Mouse (Mus musculus) cortical plate, adult 2 months (tissue): ENCODE results near the gene Inpp5f. TPM values are rescaled to one million over a fixed set of nuclear protein-coding genes. Genes with fewer than 3 reads are reported as not detected.

Experiments
- H3K27ac ChIP-seq: fragments of 200-500 bp; 2 replicates; pipeline ENCODE4 v1.5.1; 2012; ENCODE audit warnings: low read length, control low read depth, inconsistent platforms; ENCODE audit not compliant: insufficient read depth
- H3K4me1 ChIP-seq: fragments of 200-500 bp; 2 replicates; pipeline ENCODE4 v1.6.1; 2011; ENCODE audit warnings: low read length; ENCODE audit not compliant: control insufficient read depth, insufficient read depth
- H3K4me3 ChIP-seq: fragments of 200-500 bp; 2 replicates; pipeline ENCODE4 v1.5.1; 2011; ENCODE audit warnings: mild to moderate bottlenecking, low read length, control low read depth; ENCODE audit not compliant: insufficient read depth
- CTCF ChIP-seq: fragments of 200-500 bp; IDR thresholded peaks from 2 replicates; pipeline ENCODE4 v1.5.1; 2011; ENCODE audit warnings: mild to moderate bottlenecking, control low read depth, low read length; ENCODE audit not compliant: insufficient read depth; ENCODE audit errors: extremely low read depth
- POLR2A ChIP-seq: fragments of 200-500 bp; IDR thresholded peaks from 2 replicates; pipeline ENCODE4 v1.6.1; 2011; ENCODE audit warnings: mild to moderate bottlenecking, low read length, control low read depth; ENCODE audit not compliant: insufficient read depth; ENCODE audit errors: extremely low read depth
- polyA plus RNA-seq: library from polyadenylated mRNA; depleted of rRNA; stranded (reverse); fragments of >200 nt; gene quantifications from 2 replicates; pipeline ENCODE4 v1.2.3, GENCODE M21; 2012; rRNA removed

Inpp5f gene
- polyA plus RNA-seq, 1 experiment = 57.5 TPM

GRCm38 (mm10) chr7:128727701-128728100, 116.6 kb downstream of the Inpp5f start:
- Histone ChIP-seq H3K27ac (no peak overlapping the region), H3K4me1 (0 out of 2 replicates have a peak, but pooled peaks cover 1% of the 10 kb centered on the region), H3K4me3 (no peak overlapping the region)
- TF ChIP-seq POLR2A (no peak), CTCF (no peak)

- H3K4me1 ChIP-seq = 0 out of 2 replicates have a peak, but pooled peaks cover 1% of the 10 kb centered on the region
- no peak overlapping the region for H3K4me3 ChIP-seq
- no peak overlapping the region for H3K27ac ChIP-seq
- TF ChIP-seq CTCF (no peak), POLR2A (no peak)
Measured at GRCm38 (mm10) chr7:128728738-128729137, 117.6 kb downstream of the Inpp5f start.

GRCm38 (mm10) chr7:128731585-128731984, 120.5 kb downstream of the Inpp5f start:
- Histone ChIP-seq H3K27ac (no peak overlapping the region), H3K4me3 (no peak overlapping the region), H3K4me1 (0 out of 2 replicates have a peak, but pooled peaks cover under 1% of the 10 kb centered on the region)
- no peak for TF ChIP-seq CTCF
- TF ChIP-seq POLR2A = no peak

GRCm38 (mm10) chr7:128738041-128738440, 126.9 kb downstream of the Inpp5f start:
- TF ChIP-seq POLR2A (no peak), CTCF (no peak)
- Histone ChIP-seq H3K4me3 (no peak overlapping the region; the same call in 1 of the 2 replicates), H3K27ac (no peak overlapping the region), H3K4me1 (peaks cover 4% of the 10 kb centered on the region; the same call in 1 of the 2 replicates)

- peak overlapping the region; percentile 67 for H3K4me3 ChIP-seq
- no peak overlapping the region for H3K27ac ChIP-seq
Measured at GRCm38 (mm10) chr7:128739116-128739461, 128.0 kb downstream of the Inpp5f start.

GRCm38 (mm10) chr7:128739462-128740277, 128.5 kb downstream of the Inpp5f start:
- H3K4me3 ChIP-seq = peak overlapping the region; percentile 67
- H3K4me1 ChIP-seq = peaks cover 4% of the 10 kb centered on the region; the same call in 1 of the 2 replicates
- H3K27ac ChIP-seq = peak overlapping the region; percentile 73; the same call in 1 of the 2 replicates
- TF ChIP-seq CTCF (no peak), POLR2A (no peak)

More at GRCm38 (mm10) chr7:128739116-128739461, 128.0 kb downstream of the Inpp5f start:
- TF ChIP-seq CTCF = no peak
- no peak for TF ChIP-seq POLR2A
- H3K4me1 ChIP-seq = peaks cover 4% of the 10 kb centered on the region; the same call in 1 of the 2 replicates

- Histone ChIP-seq H3K4me1 (peaks cover 4% of the 10 kb centered on the region; the same call in 1 of the 2 replicates), H3K27ac (peak within 1 kb of the TSS; percentile 73; the same call in 1 of the 2 replicates), H3K4me3 (peak within 1 kb of the TSS; percentile 67)
- TF ChIP-seq CTCF = no peak
- TF ChIP-seq POLR2A = peak; percentile 57; the same call in 1 of the 2 replicates
Measured at GRCm38 (mm10) chr7:128740334-128740733, 129.2 kb downstream of the Inpp5f start, which contains the start of gene Mcmbp. Mcmbp (minus strand) TSS chr7:128740495.

- Histone ChIP-seq H3K4me1 (peaks cover 7% of the 10 kb centered on the region; the same call in 1 of the 2 replicates), H3K27ac (no peak overlapping the region), H3K4me3 (no peak overlapping the region)
- no peak for TF ChIP-seq CTCF
- no peak for TF ChIP-seq POLR2A
Measured at GRCm38 (mm10) chr7:128743898-128744297, 132.8 kb downstream of the Inpp5f start.

GRCm38 (mm10) chr7:128744684-128745485, 133.8 kb downstream of the Inpp5f start, which contains the start of gene Sec23ip:
Sec23ip (plus strand) TSS chr7:128744943.
- TF ChIP-seq CTCF = no peak
- peak; percentile 94 for TF ChIP-seq POLR2A
- H3K4me1 ChIP-seq = peaks cover 7% of the 10 kb centered on the region; the same call in 1 of the 2 replicates

More at GRCm38 (mm10) chr7:128744684-128745485, 133.8 kb downstream of the Inpp5f start, which contains the start of gene Sec23ip:
- H3K27ac ChIP-seq = no peak within 1 kb of the TSS
- peak within 1 kb of the TSS; percentile 65 for H3K4me3 ChIP-seq

Other genes with a start within 250 kb of the Inpp5f start
- 69.9 and 71.8 TPM in 2 replicates for gene Rgs10, start 192.6 kb upstream of the Inpp5f start, polyA plus RNA-seq
- gene Tial1, start 149.6 kb upstream of the Inpp5f start, polyA plus RNA-seq = 106 and 125 TPM in 2 replicates
- gene Bag3, start 87.7 kb upstream of the Inpp5f start, polyA plus RNA-seq = 4.9 and 5.4 TPM in 2 replicates
- gene Mcmbp, start 129.2 kb downstream of the Inpp5f start, polyA plus RNA-seq = 14.2 and 15.6 TPM in 2 replicates
- 18.2 and 18.4 TPM in 2 replicates for gene Sec23ip, start 133.6 kb downstream of the Inpp5f start, polyA plus RNA-seq